Mouse (Mus musculus): ENCODE results near the gene Fgf4.
"Not testable (repeated sequence)": the region's sequence is repeated elsewhere in the genome, so short reads cannot be mapped to it uniquely, and the experiment has no call there.

The Fgf4 gene

GRCm38 (mm10) chr7:144867161-144867560 is 20.0 kb downstream of the Fgf4 start:
- DNase-seq (ENCODE audit: low spot score in 2 of 2), result no peak

GRCm38 (mm10) chr7:144867602-144868001 is 20.4 kb downstream of the Fgf4 start:
- DNase-seq (ENCODE audit: low spot score in 2 of 2), result no peak

- DNase-seq (ENCODE audit: low spot score in 2 of 2), result no peak
Observed at GRCm38 (mm10) chr7:144872420-144872819, 25.3 kb downstream of the Fgf4 start.

GRCm38 (mm10) chr7:144873160-144873559 is 26.0 kb downstream of the Fgf4 start:
- no peak for DNase-seq (ENCODE audit: low spot score in 2 of 2)

- DNase-seq (ENCODE audit: low spot score in 2 of 2), result no peak
Observed at GRCm38 (mm10) chr7:144874226-144874625, 27.1 kb downstream of the Fgf4 start.

GRCm38 (mm10) chr7:144878401-144878800 is 31.2 kb downstream of the Fgf4 start:
- no peak for DNase-seq (ENCODE audit: low spot score in 2 of 2)

GRCm38 (mm10) chr7:144883106-144883505 is 35.9 kb downstream of the Fgf4 start:
- DNase-seq (ENCODE audit: low spot score in 2 of 2), result no peak

- no peak for DNase-seq (ENCODE audit: low spot score in 2 of 2)
Observed at GRCm38 (mm10) chr7:144887672-144888071, 40.5 kb downstream of the Fgf4 start.

GRCm38 (mm10) chr7:144888564-144889299 is 41.6 kb downstream of the Fgf4 start:
- DNase-seq (ENCODE audit: low spot score in 2 of 2), result no peak

GRCm38 (mm10) chr7:144890661-144891060 is 43.5 kb downstream of the Fgf4 start:
- not testable (repeated sequence) for DNase-seq (ENCODE audit: low spot score in 2 of 2)

- no peak for DNase-seq (ENCODE audit: low spot score in 2 of 2)
Observed at GRCm38 (mm10) chr7:144891863-144892262, 44.7 kb downstream of the Fgf4 start.

GRCm38 (mm10) chr7:144892322-144892721 is 45.2 kb downstream of the Fgf4 start:
- no peak for DNase-seq (ENCODE audit: low spot score in 2 of 2)

- no peak for DNase-seq (ENCODE audit: low spot score in 2 of 2)
Observed at GRCm38 (mm10) chr7:144894191-144894590, 47.0 kb downstream of the Fgf4 start.

- DNase-seq (ENCODE audit: low spot score in 2 of 2), result no peak
Observed at GRCm38 (mm10) chr7:144894706-144895105, 47.5 kb downstream of the Fgf4 start.

GRCm38 (mm10) chr7:144895305-144896111 is 48.3 kb downstream of the Fgf4 start:
- peak; percentile 45 for DNase-seq (ENCODE audit: low spot score in 2 of 2)

- no peak for DNase-seq (ENCODE audit: low spot score in 2 of 2)
Observed at GRCm38 (mm10) chr7:144896294-144897218, 49.4 kb downstream of the Fgf4 start, which contains the start of gene Fgf15. Gene Fgf15 (plus strand): TSS chr7:144896531.

- DNase-seq (ENCODE audit: low spot score in 2 of 2), result no peak
Observed at GRCm38 (mm10) chr7:144898506-144898905, 51.3 kb downstream of the Fgf4 start.

- not testable (repeated sequence) for DNase-seq (ENCODE audit: low spot score in 2 of 2)
Observed at GRCm38 (mm10) chr7:144905514-144905913, 58.3 kb downstream of the Fgf4 start.

- DNase-seq (ENCODE audit: low spot score in 2 of 2), result peak; percentile 48 to 50
Observed at GRCm38 (mm10) chr7:144906708-144907397, 59.7 kb downstream of the Fgf4 start.

GRCm38 (mm10) chr7:144907793-144908192 is 60.6 kb downstream of the Fgf4 start:
- DNase-seq (ENCODE audit: low spot score in 2 of 2), result no peak

GRCm38 (mm10) chr7:144908705-144909104 is 61.5 kb downstream of the Fgf4 start:
- DNase-seq (ENCODE audit: low spot score in 2 of 2), result no peak

Measured in frontal cortex, postnatal 25 days (tissue).